Mouse (Mus musculus): Measurements from ENCODE around the gene Tmem161b.

DNA sequence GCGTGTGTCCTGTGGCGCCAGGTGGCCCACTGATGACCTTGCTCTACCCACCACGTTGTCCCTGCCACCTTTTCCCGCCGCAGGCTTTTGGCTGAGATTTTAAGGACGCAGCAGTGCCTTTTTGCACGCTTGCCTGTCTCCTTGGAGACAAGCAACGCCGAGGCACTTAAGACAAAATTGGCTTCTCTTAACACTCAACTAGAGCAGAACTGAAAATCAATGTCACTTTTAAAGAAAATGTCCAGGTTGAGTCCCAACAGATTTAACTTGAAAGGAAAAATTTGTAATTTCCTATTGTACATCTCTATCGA is 541 bp downstream of the Tmem161b start:
- TF ChIP-seq TAL1 (conservative IDR thresholded peaks at IDR 0.05; ENCODE audit: low read depth, low read length) (no peak), CTCF (IDR thresholded peaks at IDR 0.05; ENCODE audit: low read depth, low read length) (no peak), GATA1 (IDR thresholded peaks at IDR 0.05; ENCODE audit: borderline replicate concordance, low read length) (no peak), POLR2AphosphoS5 (IDR thresholded peaks at IDR 0.05; ENCODE audit: insufficient replicate concordance, low read depth, low read length) (no peak), GATA2 (IDR thresholded peaks at IDR 0.05; ENCODE audit: borderline replicate concordance, low read depth, low read length) (no peak)
